Mouse (Mus musculus) heart, adult 2 months (tissue): ENCODE data around the gene Mnt. TPM values are rescaled to one million over a fixed set of nuclear protein-coding genes. Genes with fewer than 3 reads are reported as not detected.

Experiments
- DNase-seq, 2 experiments: peaks; one replicate each; pipeline ENCODE4 v3.0.0; 2021
- H3K27ac ChIP-seq: fragments of 200-600 bp; 2 replicates; pipeline ENCODE4 v1.8.1; 2022
- H3K27me3 ChIP-seq: fragments of 200-500 bp; 2 replicates; pipeline ENCODE4 v1.6.1; 2012; ENCODE audit warnings: mild to moderate bottlenecking, low read length, inconsistent platforms, mixed read lengths; ENCODE audit not compliant: control insufficient read depth, insufficient read depth
- H3K36me3 ChIP-seq: fragments of 200-500 bp; 2 replicates; pipeline ENCODE4 v1.6.1; 2012; ENCODE audit warnings: low read length, inconsistent platforms; ENCODE audit not compliant: control insufficient read depth, insufficient read depth
- H3K4me1 ChIP-seq: fragments of 200-500 bp; 2 replicates; pipeline ENCODE4 v1.6.1; 2011; ENCODE audit warnings: low read length; ENCODE audit not compliant: control insufficient read depth, insufficient read depth
- H3K4me3 ChIP-seq: fragments of 200-600 bp; 2 replicates; pipeline ENCODE4 v1.8.1; 2022
- H3K79me2 ChIP-seq: fragments of 200-500 bp; replicated peaks from 2 replicates; pipeline ENCODE4 v1.6.1; 2012; ENCODE audit warnings: mild to moderate bottlenecking, inconsistent platforms, low read length, moderate library complexity, mixed read lengths; ENCODE audit not compliant: control insufficient read depth, insufficient read depth
- H3K9ac ChIP-seq: fragments of 200-500 bp; 2 replicates; pipeline ENCODE4 v1.6.1; 2012; ENCODE audit warnings: low read depth, mild to moderate bottlenecking, control low read depth, inconsistent platforms, low read length, mixed read lengths
- CTCF ChIP-seq: fragments of 200-600 bp; IDR thresholded peaks from 2 replicates; pipeline ENCODE4 v1.8.1; 2022; ENCODE audit warnings: antibody characterized with exemption, mild to moderate bottlenecking, moderate library complexity
- EP300 ChIP-seq: fragments of 200-500 bp; IDR thresholded peaks from 2 replicates; pipeline ENCODE4 v1.6.1; 2011; ENCODE audit warnings: low read depth, low read length, control low read depth; ENCODE audit not compliant: insufficient read depth
- POLR2A ChIP-seq: fragments of 200-500 bp; IDR thresholded peaks from 2 replicates; pipeline ENCODE4 v1.6.1; 2011; ENCODE audit warnings: mild to moderate bottlenecking, low read depth, low read length, control low read depth; ENCODE audit not compliant: insufficient read depth
- WGBS: fragments of 180-500 bp; shearing (Covaris S2); methylation state at CpG from one replicate; pipeline ENCODE4 v1.1.7; 2018; 5-methylcytosine and 5-hydroxymethylcytosine counted together
- intact Hi-C: fragments of 180-260 bp; cut with DNase I; formaldehyde crosslinking; loops from one replicate; pipeline ENCODE4 v1.15.1; 2025
- polyA plus RNA-seq: library from polyadenylated mRNA; depleted of rRNA; stranded (reverse); fragments of >200 nt; gene quantifications from 2 replicates; pipeline ENCODE4 v1.2.3, GENCODE M21; 2012
- total RNA-seq, 2 experiments: library from RNA; stranded (reverse); gene quantifications; 2 replicates each; pipeline ENCODE4 v1.2.3; 2021

The Mnt gene
- total and polyA plus RNA-seq, 3 experiments: 6.7 to 10.7 (median 6.9) TPM

DNA sequence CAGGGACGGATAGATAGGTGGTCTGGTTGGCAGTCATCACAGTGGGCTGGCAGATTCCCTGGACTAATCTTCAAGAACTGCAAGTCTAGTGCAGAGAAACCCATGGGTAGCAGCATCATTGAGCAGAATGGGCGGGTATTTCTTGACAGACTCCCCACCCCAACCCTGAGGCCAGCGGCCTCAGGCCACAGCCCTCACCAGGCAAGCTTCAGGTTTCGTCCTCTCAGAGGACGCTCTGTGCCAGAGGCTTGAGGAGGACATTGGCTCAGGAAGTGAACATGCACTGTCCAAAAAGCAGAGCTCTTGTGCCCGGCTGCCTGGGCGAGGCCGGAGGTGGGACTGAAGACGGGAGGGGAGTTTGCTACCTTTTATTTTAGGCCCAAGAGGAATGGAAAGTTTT lies 33.7 kb downstream of the Mnt start:
- Histone ChIP-seq H3K27ac (no peak overlapping the region), H3K79me2 (no peaks in the 10 kb centered on the region), H3K4me1 (peaks cover 7% of the 10 kb centered on the region), H3K27me3 (no peaks in the 10 kb centered on the region), H3K9ac (no peak overlapping the region), H3K36me3 (no peaks in the 10 kb centered on the region), H3K4me3 (no peak overlapping the region)
- WGBS: 74% methylated on average over 9 of the region's 9 CpGs
- no peak for DNase-seq
- TF ChIP-seq CTCF: no peak
- no peak for TF ChIP-seq EP300
- no peak for TF ChIP-seq POLR2A
- intact Hi-C loops: no loop called here

DNA sequence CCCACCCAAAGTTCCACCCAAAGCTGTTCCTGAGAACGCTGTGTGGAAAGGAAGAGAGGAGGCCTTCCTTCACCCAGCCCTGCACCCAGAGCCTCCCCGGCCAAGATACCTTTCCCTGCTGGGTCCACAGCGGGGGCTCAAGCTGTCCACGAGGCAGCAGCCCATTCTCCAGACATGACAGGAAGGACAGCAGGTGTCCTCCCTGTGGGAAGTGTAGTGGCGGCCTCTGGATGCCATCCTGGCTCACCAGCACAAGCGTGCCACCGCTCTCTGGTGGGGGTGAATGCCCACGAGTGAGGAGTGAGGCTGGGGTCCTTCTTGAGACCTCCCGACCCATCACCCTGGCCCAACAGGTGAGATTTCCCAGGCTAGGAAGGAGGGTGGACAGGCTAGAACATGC lies 34.5 kb downstream of the Mnt start:
- Histone ChIP-seq H3K79me2 (no peaks in the 10 kb centered on the region), H3K36me3 (no peaks in the 10 kb centered on the region), H3K27me3 (no peaks in the 10 kb centered on the region), H3K9ac (no peak overlapping the region), H3K27ac (no peak overlapping the region), H3K4me3 (no peak overlapping the region), H3K4me1 (peaks cover 7% of the 10 kb centered on the region)
- no peak for DNase-seq
- WGBS: 87% methylated on average over 9 of the region's 9 CpGs
- intact Hi-C loops: no loop called here
- TF ChIP-seq EP300: no peak
- no peak for TF ChIP-seq CTCF
- TF ChIP-seq POLR2A: no peak

DNA sequence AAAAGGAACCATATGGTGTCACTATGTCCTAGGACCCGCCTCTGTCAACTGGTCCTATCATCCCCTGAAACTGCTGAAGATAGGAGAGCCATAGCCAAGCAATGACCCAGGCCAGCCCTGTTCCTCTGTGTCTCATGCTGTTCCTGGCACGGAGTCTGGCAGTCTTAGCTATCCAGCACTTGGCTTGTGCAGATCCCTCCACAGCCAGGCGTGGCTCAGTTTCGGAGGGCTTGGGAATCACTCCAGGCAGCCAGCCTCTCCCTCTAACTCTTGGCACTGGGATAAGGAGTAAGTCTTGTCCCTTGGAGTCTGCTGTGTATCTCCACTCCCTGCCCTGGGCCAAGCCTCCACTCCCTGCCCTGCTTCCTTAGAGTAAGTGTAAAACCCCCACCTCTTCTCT lies 35.9 kb downstream of the Mnt start:
- DNase-seq: peak; percentile 78 to 89
- H3K4me3 ChIP-seq: no peak overlapping the region
- no peaks in the 10 kb centered on the region for H3K36me3 ChIP-seq
- intact Hi-C loops: no loop called here
- no peaks in the 10 kb centered on the region for H3K79me2 ChIP-seq
- WGBS: 38% methylated on average over 4 of the region's 4 CpGs
- peaks cover 6% of the 10 kb centered on the region for H3K4me1 ChIP-seq
- H3K9ac ChIP-seq: no peak overlapping the region
- no peaks in the 10 kb centered on the region for H3K27me3 ChIP-seq
- peak overlapping the region; percentile 62 for H3K27ac ChIP-seq
- TF ChIP-seq POLR2A (no peak), EP300 (peak; percentile 89), CTCF (0 out of 2 replicates have a peak, but pooled peaks have one; percentile 3)

DNA sequence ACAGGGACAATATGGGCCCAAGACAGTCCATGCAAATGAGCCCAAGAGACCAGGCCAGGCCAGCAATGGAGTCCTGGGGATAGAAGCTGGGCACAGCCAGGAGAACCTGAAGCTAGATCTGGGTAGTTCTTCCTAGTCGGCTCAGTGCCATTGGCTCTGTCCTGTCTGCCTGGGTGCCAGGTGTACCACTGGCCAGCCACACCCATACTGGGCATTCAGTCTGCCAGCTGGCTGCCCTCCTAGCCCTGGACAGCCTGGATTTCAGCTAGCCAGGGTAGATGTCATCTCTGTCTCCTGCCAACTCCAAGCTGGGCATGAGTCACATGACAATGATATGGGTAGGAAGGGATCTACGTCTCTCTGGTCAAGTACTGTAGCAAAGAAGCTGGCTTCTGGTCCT lies 36.5 kb downstream of the Mnt start:
- 57% methylated on average over 2 of the region's 2 CpGs for WGBS
- H3K79me2 ChIP-seq: no peaks in the 10 kb centered on the region
- peak overlapping the region; percentile 62 for H3K27ac ChIP-seq
- peak; percentile 73 to 89 for DNase-seq
- H3K4me3 ChIP-seq: no peak overlapping the region
- no peak overlapping the region for H3K9ac ChIP-seq
- peak; percentile 63; the same call in 1 of the 2 replicates for TF ChIP-seq EP300
- TF ChIP-seq POLR2A: no peak
- H3K36me3 ChIP-seq: no peaks in the 10 kb centered on the region
- peaks cover 6% of the 10 kb centered on the region for H3K4me1 ChIP-seq
- H3K27me3 ChIP-seq: no peaks in the 10 kb centered on the region
- intact Hi-C loops: no loop called here

DNA sequence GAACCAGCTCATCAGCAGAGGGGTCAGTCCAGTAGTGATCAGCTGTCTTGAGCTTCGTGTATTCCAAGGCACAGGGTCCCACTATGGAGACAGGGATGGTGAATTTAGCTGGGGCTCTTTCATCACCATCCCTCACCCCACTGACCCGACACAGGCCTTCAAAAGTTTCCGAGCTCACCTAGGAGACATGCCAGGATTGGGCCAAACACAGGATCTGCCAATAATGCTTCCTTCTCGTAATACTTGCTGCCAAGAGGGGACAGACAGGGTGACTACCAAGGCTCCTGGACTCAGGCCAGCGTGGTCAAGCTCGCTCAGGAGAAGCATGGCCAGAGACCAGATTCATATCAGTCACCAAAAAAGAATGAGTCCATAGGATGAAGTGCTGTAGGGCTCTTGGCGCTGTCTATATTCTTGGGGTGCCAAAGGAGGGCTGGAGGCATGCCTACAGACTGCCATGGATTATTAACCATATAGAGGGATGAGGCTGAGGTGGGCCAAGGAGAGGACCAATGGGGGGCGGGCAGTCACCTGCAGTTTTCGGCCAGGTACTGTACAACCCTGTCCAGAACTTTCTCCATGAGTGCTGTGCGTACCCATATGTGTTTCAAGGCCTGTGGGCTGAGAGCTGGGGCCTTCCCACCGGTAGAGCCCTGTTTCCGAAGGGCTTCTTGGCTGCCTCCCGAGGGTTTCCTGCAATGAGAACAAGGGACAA lies 37.5 kb downstream of the Mnt start:
- intact Hi-C loops: no loop called here
- no peaks in the 10 kb centered on the region for H3K79me2 ChIP-seq
- WGBS: 81% methylated on average over 13 of the region's 13 CpGs
- no peak overlapping the region for H3K4me3 ChIP-seq
- no peak for TF ChIP-seq POLR2A
- TF ChIP-seq EP300: no peak
- TF ChIP-seq CTCF: no peak
- DNase-seq: no peak
- no peak overlapping the region for H3K27ac ChIP-seq
- no peaks in the 10 kb centered on the region for H3K36me3 ChIP-seq
- peaks cover 6% of the 10 kb centered on the region for H3K4me1 ChIP-seq
- no peak overlapping the region for H3K9ac ChIP-seq
- H3K27me3 ChIP-seq: no peaks in the 10 kb centered on the region

DNA sequence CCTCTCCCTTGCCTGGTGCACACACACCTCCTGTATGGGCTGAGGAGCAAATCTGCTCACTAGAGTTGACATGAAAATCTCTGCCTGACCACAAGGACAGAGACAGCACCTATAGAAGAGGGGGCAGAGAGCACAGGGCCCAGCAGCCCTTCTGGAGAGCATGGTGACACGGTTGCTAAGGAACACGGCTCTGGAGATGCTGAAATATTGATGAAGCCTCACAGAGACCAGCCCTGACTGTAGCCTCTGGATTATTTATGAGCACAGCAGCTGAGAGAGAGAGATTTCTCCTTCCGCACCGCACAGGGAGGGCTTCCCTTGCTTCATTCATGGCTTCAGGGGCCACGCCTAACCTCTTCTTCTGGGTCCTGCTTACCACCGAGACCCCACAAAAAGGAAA lies 38.9 kb downstream of the Mnt start:
- intact Hi-C loops: no loop called here
- no peak for DNase-seq
- no peak overlapping the region for H3K9ac ChIP-seq
- no peaks in the 10 kb centered on the region for H3K79me2 ChIP-seq
- no peak overlapping the region for H3K4me3 ChIP-seq
- peaks cover 6% of the 10 kb centered on the region for H3K4me1 ChIP-seq
- no peaks in the 10 kb centered on the region for H3K36me3 ChIP-seq
- no peak overlapping the region for H3K27ac ChIP-seq
- no peaks in the 10 kb centered on the region for H3K27me3 ChIP-seq
- no peak for TF ChIP-seq POLR2A
- TF ChIP-seq CTCF: no peak
- TF ChIP-seq EP300: no peak
- WGBS: 90% methylated on average over 6 of the region's 6 CpGs
